Mouse (Mus musculus) liver, embryonic 16.5 days (tissue): ENCODE data around the gene Fas. TPM values are rescaled to one million over a fixed set of nuclear protein-coding genes. Genes with fewer than 3 reads are reported as not detected.
A peak's percentile ranks its signal among the peaks of the same experiment; 100 is the strongest.

Experiments used
- ATAC-seq: fragments of 200-750 bp; cut with Nextera tagmentation; 2 replicates; pipeline ENCODE4 v1.8.0; 2017; ENCODE audit warnings: low read depth, mild to moderate bottlenecking, moderate number of reproducible peaks, moderate library complexity
- H3K27ac ChIP-seq: fragments of 300-500 bp; sonication (generic); 2 replicates; pipeline ENCODE4 v1.5.1; 2014; ENCODE audit warnings: mild to moderate bottlenecking, low read length
- H3K27me3 ChIP-seq: fragments of 300-500 bp; sonication (generic); 2 replicates; pipeline ENCODE4 v1.6.1; 2014; ENCODE audit warnings: low read depth, low read length, mixed read lengths; ENCODE audit not compliant: control insufficient read depth, insufficient read depth
- H3K36me3 ChIP-seq: fragments of 300-500 bp; sonication (generic); 2 replicates; pipeline ENCODE4 v1.6.1; 2014; ENCODE audit warnings: mild to moderate bottlenecking; ENCODE audit not compliant: control insufficient read depth, insufficient read depth
- H3K4me1 ChIP-seq: fragments of 300-500 bp; sonication (generic); 2 replicates; pipeline ENCODE4 v1.6.1; 2014; ENCODE audit warnings: low read depth, low read length, mixed read lengths; ENCODE audit not compliant: control insufficient read depth
- H3K4me2 ChIP-seq: fragments of 300-500 bp; sonication (generic); 2 replicates; pipeline ENCODE4 v1.6.1; 2014; ENCODE audit warnings: low read depth, low read length, mixed read lengths
- H3K4me3 ChIP-seq: fragments of 300-500 bp; sonication (generic); 2 replicates; pipeline ENCODE4 v1.5.1; 2014; ENCODE audit warnings: low read depth, mild to moderate bottlenecking, low read length
- H3K9ac ChIP-seq: fragments of 300-500 bp; sonication (generic); 2 replicates; pipeline ENCODE4 v1.6.1; 2014; ENCODE audit warnings: low read depth, low read length
- H3K9me3 ChIP-seq: fragments of 300-500 bp; sonication (generic); replicated peaks from 2 replicates; pipeline ENCODE4 v1.6.1; 2016; ENCODE audit warnings: low read length; ENCODE audit not compliant: control insufficient read depth
- WGBS: fragments of 180-500 bp; shearing (Covaris S2); extraction: QIAGEN DNeasy Blood & Tissue Kit; methylation state at CpG from one replicate; pipeline ENCODE4 v1.1.7; 2014; ENCODE audit not compliant: insufficient replicate concordance; 5-methylcytosine and 5-hydroxymethylcytosine counted together
- polyA plus RNA-seq: library from polyadenylated mRNA; unstranded; fragments of >200 nt; fragmentation: Nextera tagmentation; extraction: Ambion mirVana; gene quantifications from 2 replicates; pipeline ENCODE4 v1.2.1, GENCODE M21; 2015

The Fas gene
- polyA plus RNA-seq = 6.7 and 6.9 TPM in 2 replicates

DNA sequence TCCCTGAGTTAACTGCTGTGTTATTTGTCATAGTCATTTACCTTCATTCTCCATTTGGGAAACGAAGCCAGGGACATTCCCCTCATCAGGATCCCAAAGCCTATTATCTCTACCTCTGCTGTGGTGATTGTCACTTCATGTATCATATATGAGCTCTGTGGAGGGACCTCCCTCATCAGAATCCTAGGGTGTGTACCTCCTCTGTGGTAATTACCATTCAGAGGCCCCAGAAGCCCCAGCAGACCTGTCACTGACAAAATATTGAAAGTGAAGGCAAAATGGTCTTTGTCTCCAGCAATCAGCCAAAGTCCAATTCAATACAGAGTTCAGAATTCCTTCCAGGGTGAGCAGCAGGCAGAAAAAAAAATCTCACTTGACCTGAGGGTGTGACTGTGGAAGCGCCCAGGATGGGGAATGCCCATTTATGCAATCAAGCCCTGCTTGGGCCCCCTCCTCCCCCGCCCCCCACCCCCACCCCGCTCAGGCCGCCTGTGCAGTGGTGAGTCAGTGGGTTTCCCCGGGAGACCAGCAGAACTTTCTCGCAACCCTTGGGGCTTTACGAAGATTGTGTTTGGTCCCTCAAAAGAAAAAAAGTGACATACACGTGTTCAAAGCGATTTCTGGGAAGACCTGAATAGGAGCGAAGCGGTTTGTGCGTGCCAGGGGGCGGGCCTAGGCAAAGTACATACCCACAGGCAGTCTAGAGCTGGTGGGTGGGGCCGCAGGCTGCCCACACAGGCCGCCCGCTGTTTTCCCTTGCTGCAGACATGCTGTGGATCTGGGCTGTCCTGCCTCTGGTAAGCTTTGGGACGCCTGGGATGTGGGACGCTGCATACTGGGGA, at the start of gene Fas:
Gene Fas (plus strand): TSS at position 719 of the 842 bp plus-strand sequence.
- H3K4me2 ChIP-seq = peak within 1 kb of the TSS; percentile 72
- no peaks in the 10 kb centered on the region for H3K27me3 ChIP-seq
- no peaks in the 10 kb centered on the region for H3K36me3 ChIP-seq
- peak within 1 kb of the TSS; percentile 50 for H3K9ac ChIP-seq
- H3K4me1 ChIP-seq = no peaks in the 10 kb centered on the region; the same call in 1 of the 2 replicates
- ATAC-seq = peak; percentile 89
- H3K4me3 ChIP-seq = peak within 1 kb of the TSS; percentile 58
- peak within 1 kb of the TSS; percentile 30 for H3K27ac ChIP-seq
- 3% methylated on average over 19 of the region's 19 CpGs for whole genome bisulfite sequencing
- no peaks in the 10 kb centered on the region for H3K9me3 ChIP-seq

DNA sequence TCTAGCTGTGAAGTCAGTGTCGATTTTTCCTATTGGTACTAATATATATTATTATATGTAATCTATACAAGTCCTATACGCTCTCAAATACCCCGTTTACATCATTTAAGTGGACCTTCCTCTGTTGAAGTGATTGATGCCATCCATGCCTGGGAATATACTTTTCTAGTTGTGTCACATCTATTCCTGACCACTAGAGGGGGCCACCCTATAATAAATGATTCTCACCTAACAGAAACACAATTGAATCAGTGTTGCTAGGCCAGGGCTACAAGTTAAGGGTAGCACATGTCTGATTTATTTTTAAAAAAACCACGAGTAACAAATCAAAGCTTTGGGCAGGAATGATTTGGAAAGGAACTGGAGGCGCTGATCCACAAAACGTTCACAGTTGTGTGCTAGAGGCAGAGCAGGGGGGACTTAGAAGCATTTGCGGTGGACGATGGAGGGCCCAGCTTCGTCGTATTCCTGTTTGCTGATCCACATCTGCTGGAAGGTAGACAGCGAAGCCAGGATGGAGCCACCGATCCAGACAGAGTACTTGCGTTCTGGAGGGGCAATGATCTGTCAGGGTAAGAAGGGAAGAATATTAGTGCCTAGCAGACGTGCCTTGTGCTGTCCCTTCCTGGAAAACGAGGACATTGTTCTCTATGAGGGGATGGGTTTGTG, 49.1 kb upstream of the Fas start:
- H3K27ac ChIP-seq = no peak overlapping the region
- WGBS = 59% methylated on average over 15 of the region's 15 CpGs
- H3K4me3 ChIP-seq = no peak overlapping the region

DNA sequence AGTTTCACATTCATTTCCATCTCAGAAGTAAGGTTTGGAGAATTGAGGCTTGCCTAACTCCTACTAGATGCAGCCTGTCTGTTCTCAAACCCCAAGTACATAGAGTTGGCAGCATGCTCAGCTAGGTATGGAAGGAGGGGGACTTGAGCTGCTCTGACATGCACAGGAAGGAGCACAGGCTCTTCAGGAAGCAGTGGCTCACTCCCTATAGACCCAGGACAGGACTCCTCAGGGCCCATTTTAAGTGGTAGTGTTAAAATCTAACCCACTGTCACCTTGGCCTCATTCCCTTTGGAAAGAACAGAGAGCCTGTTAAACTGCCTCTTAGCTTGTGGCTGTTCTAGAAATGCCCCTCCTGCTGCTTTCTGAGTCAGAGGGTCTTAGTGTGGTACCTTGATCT, 47.5 kb upstream of the Fas start:
- Histone ChIP-seq H3K27me3 (no peaks in the 10 kb centered on the region), H3K36me3 (no peaks in the 10 kb centered on the region), H3K9me3 (no peaks in the 10 kb centered on the region), H3K4me1 (no peaks in the 10 kb centered on the region), H3K27ac (no peak overlapping the region), H3K9ac (no peak overlapping the region), H3K4me2 (no peak overlapping the region), H3K4me3 (no peak overlapping the region)
- ATAC-seq = no peak

More for the DNA sequence above, 49.1 kb upstream of the Fas start:
- Histone ChIP-seq H3K27me3 (no peaks in the 10 kb centered on the region), H3K9ac (no peak overlapping the region), H3K9me3 (no peaks in the 10 kb centered on the region), H3K4me1 (no peaks in the 10 kb centered on the region), H3K36me3 (no peaks in the 10 kb centered on the region), H3K4me2 (no peak overlapping the region)
- ATAC-seq = no peak

DNA sequence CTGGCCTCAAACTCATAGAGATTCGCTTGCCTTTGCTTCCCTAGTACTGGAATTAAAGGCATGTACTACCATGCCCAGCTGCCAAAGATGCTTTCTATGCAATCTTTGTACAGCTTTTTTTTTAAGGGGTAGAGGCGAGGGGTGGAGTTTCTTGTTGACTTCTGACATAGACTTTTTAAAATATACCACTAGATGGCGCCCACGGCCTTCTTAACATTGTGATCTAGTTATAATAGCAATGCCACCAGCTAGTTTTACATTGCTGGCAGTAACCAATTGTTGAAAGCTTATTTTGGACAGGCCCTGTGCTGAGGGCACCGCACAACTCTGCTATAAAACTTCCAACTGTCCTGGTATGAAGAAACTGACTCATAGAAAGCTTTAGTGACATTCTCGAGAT, 46.4 kb upstream of the Fas start:
- Histone ChIP-seq H3K4me3 (no peak overlapping the region), H3K36me3 (no peaks in the 10 kb centered on the region), H3K4me2 (no peak overlapping the region), H3K27ac (no peak overlapping the region), H3K27me3 (no peaks in the 10 kb centered on the region), H3K9me3 (no peaks in the 10 kb centered on the region), H3K9ac (no peak overlapping the region), H3K4me1 (no peaks in the 10 kb centered on the region; the same call in 1 of the 2 replicates)
- ATAC-seq = no peak
- 9% methylated on average over 6 of the region's 6 CpGs for WGBS

DNA sequence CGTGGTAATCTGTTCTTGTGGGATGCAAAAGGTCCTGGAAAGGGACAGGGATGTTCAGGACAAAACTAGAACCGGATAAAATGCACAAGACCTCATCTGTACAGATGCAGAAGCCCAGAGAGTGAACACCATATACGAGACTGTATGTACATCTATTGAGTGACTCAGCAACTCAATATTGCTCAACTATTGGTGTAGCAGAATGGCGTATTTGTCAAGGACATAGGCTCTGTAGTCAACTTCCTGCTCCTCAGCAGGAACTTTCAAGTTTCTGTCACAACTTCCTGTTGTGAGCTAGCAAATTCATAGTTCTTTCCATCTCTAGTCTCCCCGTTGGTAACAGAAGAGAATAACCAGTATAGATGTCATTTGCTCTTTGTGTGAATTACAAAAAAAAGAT, 41.9 kb upstream of the Fas start:
- H3K4me2 ChIP-seq = no peak overlapping the region
- no peak overlapping the region for H3K9ac ChIP-seq
- ATAC-seq = peak; percentile 51; the same call in 1 of the 2 replicates
- H3K9me3 ChIP-seq = no peaks in the 10 kb centered on the region
- H3K27ac ChIP-seq = no peak overlapping the region
- H3K36me3 ChIP-seq = no peaks in the 10 kb centered on the region
- no peak overlapping the region for H3K4me3 ChIP-seq
- H3K27me3 ChIP-seq = no peaks in the 10 kb centered on the region
- WGBS = 33% methylated on average over 5 of the region's 5 CpGs
- H3K4me1 ChIP-seq = no peaks in the 10 kb centered on the region; the same call in 1 of the 2 replicates

DNA sequence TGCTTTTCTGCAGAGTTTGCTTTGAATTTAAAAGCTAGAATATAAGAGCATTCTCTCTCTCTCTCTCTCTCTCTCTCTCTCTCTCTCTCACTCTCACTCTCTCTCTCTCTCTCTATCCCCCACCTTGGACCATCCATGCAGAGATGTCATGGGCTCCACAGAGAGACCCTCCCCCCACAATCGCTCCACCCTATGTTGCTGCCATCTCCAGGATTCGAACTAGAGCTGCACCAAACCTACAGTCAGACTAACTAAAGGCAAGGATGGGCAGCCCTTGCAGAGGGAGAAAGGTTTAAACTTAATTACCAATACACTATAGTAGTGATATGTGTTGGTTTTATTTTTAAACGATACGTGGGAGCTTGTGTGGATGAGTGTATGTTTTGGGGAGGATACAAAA, 39.8 kb upstream of the Fas start:
- no peak overlapping the region for H3K4me2 ChIP-seq
- H3K9ac ChIP-seq = no peak overlapping the region
- no peaks in the 10 kb centered on the region for H3K36me3 ChIP-seq
- WGBS = 71% methylated on average over 4 of the region's 4 CpGs
- H3K27me3 ChIP-seq = no peaks in the 10 kb centered on the region
- H3K27ac ChIP-seq = no peak overlapping the region
- H3K4me3 ChIP-seq = no peak overlapping the region
- H3K9me3 ChIP-seq = no peaks in the 10 kb centered on the region
- no peaks in the 10 kb centered on the region; the same call in none of the 2 replicates for H3K4me1 ChIP-seq
- no peak for ATAC-seq

DNA sequence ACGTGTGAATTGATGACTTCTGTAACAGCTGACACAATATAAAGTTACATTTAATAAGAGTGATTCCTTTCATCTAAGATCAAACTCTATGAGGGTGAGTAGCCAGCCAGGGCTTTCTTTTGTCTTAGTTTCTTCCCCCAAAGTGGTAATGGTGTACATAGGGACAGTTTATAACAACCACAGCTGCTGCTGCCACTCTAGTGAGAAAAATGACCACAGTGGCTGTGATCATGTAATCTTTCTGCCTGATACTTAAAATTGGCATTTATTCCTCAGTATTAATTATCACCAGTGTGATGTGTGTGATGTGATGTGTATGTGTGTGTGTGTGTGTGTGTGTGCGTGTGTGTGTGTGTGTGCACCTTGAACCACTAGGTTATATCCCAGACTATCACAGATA, 38.6 kb upstream of the Fas start:
- H3K27ac ChIP-seq = no peak overlapping the region
- H3K9me3 ChIP-seq = no peaks in the 10 kb centered on the region
- H3K36me3 ChIP-seq = no peaks in the 10 kb centered on the region
- no peaks in the 10 kb centered on the region for H3K27me3 ChIP-seq
- ATAC-seq = no peak
- H3K9ac ChIP-seq = no peak overlapping the region
- H3K4me2 ChIP-seq = no peak overlapping the region
- WGBS = 51% methylated on average over 2 of the region's 2 CpGs
- no peak overlapping the region for H3K4me3 ChIP-seq
- H3K4me1 ChIP-seq = no peaks in the 10 kb centered on the region; the same call in none of the 2 replicates

- Histone ChIP-seq H3K27ac (no peak overlapping the region), H3K9me3 (no peaks in the 10 kb centered on the region), H3K4me3 (no peak overlapping the region), H3K27me3 (no peaks in the 10 kb centered on the region), H3K9ac (no peak overlapping the region), H3K4me2 (no peak overlapping the region), H3K36me3 (no peaks in the 10 kb centered on the region), H3K4me1 (no peaks in the 10 kb centered on the region; the same call in none of the 2 replicates)
- 67% methylated on average over 9 of the region's 9 CpGs for WGBS
- ATAC-seq = no peak
Measured at GRCm38 (mm10) chr19:34252450-34252849, 38.0 kb upstream of the Fas start.
